8 mouse cellular contexts compared by ENCODE assay signal in the genomic region with DNA sequence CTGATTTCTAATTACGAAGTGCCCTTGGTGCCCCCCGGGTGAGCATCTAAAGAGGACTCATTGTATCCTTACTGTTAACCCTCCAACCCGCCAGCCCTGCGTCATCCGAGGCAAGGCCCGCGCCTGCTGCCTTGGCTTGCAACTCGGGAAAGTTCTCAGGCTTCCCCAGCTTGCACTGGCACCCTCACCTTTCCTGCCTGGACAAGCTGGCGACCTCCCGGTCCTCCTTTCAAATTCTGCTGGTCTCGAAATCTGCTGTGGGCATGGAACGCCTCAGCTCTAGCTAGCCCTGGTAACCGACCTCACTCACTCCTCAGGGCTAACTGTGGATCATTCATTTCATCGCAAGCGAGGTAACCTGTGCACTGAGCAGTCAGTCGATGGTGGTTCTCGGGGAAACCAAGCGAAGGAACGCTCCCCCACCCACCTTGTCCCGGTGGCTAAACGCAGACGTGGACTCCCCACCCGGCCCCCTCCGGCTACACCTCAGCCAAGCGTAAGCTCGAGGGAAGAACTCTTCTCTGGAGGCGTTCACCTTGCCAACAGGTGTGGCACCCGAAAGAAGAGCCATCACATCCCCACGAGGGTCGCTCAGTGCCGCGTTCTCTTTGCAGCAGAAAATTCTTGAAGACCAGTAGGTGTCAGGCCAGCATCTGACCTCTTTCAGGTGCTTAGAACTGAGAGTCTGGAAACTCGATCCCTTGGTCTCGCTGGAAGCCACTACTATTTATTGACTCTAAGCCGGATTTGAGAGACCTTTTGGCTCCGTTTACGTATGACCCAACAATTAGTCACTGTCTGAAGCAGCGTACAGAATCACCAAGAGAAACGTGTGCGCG. TPM values are rescaled to one million over a fixed set of nuclear protein-coding genes. Genes with fewer than 3 reads are reported as not detected.
A peak's percentile ranks its signal among the peaks of the same experiment; 100 is the strongest.
DNase-seq lines count a peak whose midpoint lies in the region; TF ChIP-seq lines count a peak whose summit lies in the region.

No protein-coding gene starts in this region.

- intact Hi-C loops in left cerebral cortex, postnatal 25 days (cut with DNase I): loop anchor here (2.0 to 10.0 kb wide), 3 partner anchors 131 to 221 kb away; no protein-coding TSS in a partner anchor

- no peaks in the 10 kb centered on the region for H3K27me3 ChIP-seq in heart, embryonic 10.5 days (ENCODE audit: insufficient read depth, poor library complexity, severe bottlenecking)
- H3K27me3 ChIP-seq in spleen, adult 2 months (ENCODE audit: control insufficient read depth, insufficient read depth, low read length): peaks cover 6% of the 10 kb centered on the region; the same call in 1 of the 2 replicates

- no peak for TF ChIP-seq POLR2A in spleen, adult 2 months (IDR thresholded peaks at IDR 0.05; ENCODE audit: low read depth, low read length)

- H3K27ac ChIP-seq in heart, embryonic 10.5 days: peak overlapping the region; percentile 96
- H3K27ac ChIP-seq in spleen, adult 2 months (ENCODE audit: insufficient read depth, low read length): peak overlapping the region; percentile 62; the same call in 1 of the 2 replicates

- no peaks in the 10 kb centered on the region for H3K9me3 ChIP-seq in heart, embryonic 10.5 days

- no peaks in the 10 kb centered on the region for H3K36me3 ChIP-seq in heart, embryonic 10.5 days
- no peaks in the 10 kb centered on the region for H3K36me3 ChIP-seq in spleen, adult 2 months (ENCODE audit: control insufficient read depth, insufficient read depth, low read length)

- peaks cover 21% of the 10 kb centered on the region for H3K4me1 ChIP-seq in heart, embryonic 10.5 days
- H3K4me1 ChIP-seq in spleen, adult 2 months (ENCODE audit: control insufficient read depth, insufficient read depth, insufficient read length): peaks cover 8% of the 10 kb centered on the region; the same call in 1 of the 2 replicates

- TF ChIP-seq CTCF in spleen, adult 2 months (IDR thresholded peaks at IDR 0.05; ENCODE audit: extremely low read depth, insufficient read depth, insufficient read length, insufficient replicate concordance): no peak

- 1% methylated on average over 41 of the region's 41 CpGs for WGBS in heart, embryonic 10.5 days
- WGBS in spleen, adult 2 months: 1% methylated on average over 41 of the region's 41 CpGs

- H3K4me3 ChIP-seq in heart, embryonic 10.5 days: peak overlapping the region; percentile 94
- H3K4me3 ChIP-seq in spleen, adult 2 months (ENCODE audit: extremely low read depth, insufficient read depth, insufficient read length): peak overlapping the region; percentile 84

- DNase-seq in adrenal gland, postnatal 10 days: peak; percentile 32
- DNase-seq in adrenal gland, postnatal 25 days: no peak
- DNase-seq in CD4-positive, CD25-positive, alpha-beta regulatory T cell, adult 2 months (ENCODE audit: low read depth, low spot score): peak; percentile 51
- peak; percentile 66 for DNase-seq in cerebellum, adult 9-11 months
- DNase-seq in heart, embryonic 10.5 days (ENCODE audit: low spot score): peak; percentile 78
- peak; percentile 20 to 27 for DNase-seq in left cerebral cortex, postnatal 25 days (ENCODE audit: low spot score in 2 of 2)
- DNase-seq in mesoderm, embryonic 11.5 days (ENCODE audit: low read depth, low spot score): peak; percentile 21
- DNase-seq in spleen, adult 2 months (ENCODE audit: low read depth in 1 of 2, low spot score in 2 of 2): peak in 1 of 2 experiments; percentile 18

RNA-seq across cellular contexts. Expression of gene Atxn1, which starts 1.0 kb away (rescaled TPM):
- total RNA-seq in adrenal gland, postnatal 10 days (2021): 10 to 100 TPM; 25.2 to 41.2 TPM
- 40.1 and 63.2 TPM in 2 replicates for total RNA-seq in adrenal gland, postnatal 25 days (2021)
- 3.9 and 6.2 TPM in 2 replicates for polyA plus RNA-seq in heart, embryonic 10.5 days (2016; fragmentation: Nextera tagmentation; extraction: Ambion mirVana)
- total RNA-seq in left cerebral cortex, postnatal 25 days (2021): 100 to 1,000 TPM; 158 to 167 TPM
- 10.6 and 10.9 TPM in 2 replicates for polyA plus RNA-seq in spleen, adult 2 months (2012; rRNA removed)
